Mouse (Mus musculus) ES-Bruce4 (cell line): ENCODE results near the gene Tmx2.

Experiments
- CTCF ChIP-seq: IDR thresholded peaks from one replicate; pipeline ENCODE4 v1.8.1; 2011; ENCODE audit warnings: low read depth, low read length
- EP300 ChIP-seq: IDR thresholded peaks from 2 replicates; pipeline ENCODE4 v1.6.1; 2011; ENCODE audit warnings: low read depth, low read length; ENCODE audit not compliant: insufficient read depth
- POLR2A ChIP-seq: IDR thresholded peaks from one replicate; pipeline ENCODE4 v1.8.1; 2011; ENCODE audit warnings: low read length; ENCODE audit not compliant: insufficient read depth

DNA sequence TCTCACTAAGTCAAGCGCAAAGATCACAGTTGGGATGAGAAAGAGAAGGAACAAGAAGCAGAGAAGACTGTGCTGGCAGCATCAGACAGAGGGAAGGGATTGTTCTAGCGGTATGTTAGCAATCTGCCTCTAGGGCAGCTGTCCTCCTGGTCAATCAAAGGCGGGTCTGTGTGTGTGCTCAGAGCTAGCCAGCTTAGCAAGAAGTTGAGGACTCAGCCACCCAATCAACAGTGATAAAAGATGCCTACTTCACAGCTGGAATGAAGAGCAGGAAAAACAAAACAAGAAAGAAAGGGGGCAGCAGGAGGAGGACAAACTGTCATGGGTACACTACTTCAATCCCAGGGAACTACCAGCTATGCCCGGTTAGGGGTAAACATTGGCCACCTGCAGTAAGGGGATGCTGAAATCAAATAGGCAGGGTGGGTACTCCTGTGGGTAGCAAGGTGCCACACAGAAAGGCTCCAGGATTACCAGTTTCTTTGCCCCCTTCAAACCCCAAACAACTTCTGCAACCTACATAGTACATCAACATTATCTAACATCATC lies 43.9 kb downstream of the Tmx2 start:
- TF ChIP-seq CTCF (no peak), EP300 (peak; percentile 70; the same call in 1 of the 2 replicates), POLR2A (no peak)
